Comparison of ENCODE assay signal across 8 mouse cellular contexts in genomic region chr19:41847992-41848851, GRCm38 (mm10). TPM values are rescaled to one million over a fixed set of nuclear protein-coding genes. Genes with fewer than 3 reads are reported as not detected.
DNase-seq lines count a peak whose midpoint lies in the region; ATAC-seq lines count a peak whose summit lies in the region.

Gene Frat2 (minus strand): TSS chr19:41848132.

- no peaks in the 10 kb centered on the region for H3K9me3 ChIP-seq in hindbrain, embryonic 14.5 days (ENCODE audit: control insufficient read depth, low read length)

- peak within 1 kb of the TSS; percentile 67 for H3K9ac ChIP-seq in hindbrain, embryonic 14.5 days

- under 1% methylated on average over 72 of the region's 72 CpGs for WGBS in hindbrain, embryonic 14.5 days

- H3K27me3 ChIP-seq in hindbrain, embryonic 14.5 days (ENCODE audit: control insufficient read depth, insufficient read depth, low read length) = no peaks in the 10 kb centered on the region

- H3K4me3 ChIP-seq in hindbrain, embryonic 14.5 days (replicated peaks; ENCODE audit: low read length) = peak within 1 kb of the TSS; percentile 84

- H3K27ac ChIP-seq in hindbrain, embryonic 14.5 days = peak within 1 kb of the TSS; percentile 91

- H3K4me2 ChIP-seq in hindbrain, embryonic 14.5 days (replicated peaks) = peak within 1 kb of the TSS; percentile 69

- no peaks in the 10 kb centered on the region for H3K36me3 ChIP-seq in hindbrain, embryonic 14.5 days (replicated peaks; ENCODE audit: control insufficient read depth, insufficient read depth)

- peak; percentile 95 for DNase-seq in NIH3T3 (ENCODE audit: low read depth)
- peak; percentile 92 to 95 for DNase-seq in cerebellum, postnatal 10 days
- peak; percentile 77 to 81 for DNase-seq in frontal cortex, postnatal 14 days (ENCODE audit: low spot score in 2 of 2)
- peak; percentile 85 for DNase-seq in hindbrain, embryonic 14.5 days (ENCODE audit: low spot score)
- DNase-seq in layer of hippocampus, postnatal 36 days = peak; percentile 89
- DNase-seq in lung, postnatal 36 days = peak; percentile 92
- peak; percentile 97 for DNase-seq in retina, postnatal 1 day
- DNase-seq in urinary bladder, adult 18-20 months (ENCODE audit: low spot score in 2 of 2) = peak; percentile 80 to 89

- ATAC-seq in hindbrain, embryonic 14.5 days (ENCODE audit: low FRiP score) = peak; percentile 95

- peaks cover 36% of the 10 kb centered on the region for H3K4me1 ChIP-seq in hindbrain, embryonic 14.5 days (replicated peaks; ENCODE audit: control insufficient read depth, insufficient read depth, low read length)

RNA-seq across cellular contexts. Expression of gene Frat2, which starts in this region (rescaled TPM):
- 5.4 and 5.5 TPM in 2 replicates for polyA plus RNA-seq in hindbrain, embryonic 14.5 days (2014; fragmentation: Nextera tagmentation; extraction: Ambion mirVana)
- total RNA-seq in layer of hippocampus, postnatal 36 days (2021) = 10 to 100 TPM; 14.0 to 16.4 TPM

Comparison
In these comparisons a context has a peak if more than half of its experiments do, and no peak if none do; other contexts are left out.
1. Peak in every context shown above with its lines: DNase-seq, ATAC-seq, H3K4me3 ChIP-seq and H3K27ac ChIP-seq.